Mouse (Mus musculus): Measurements from ENCODE around the gene Tcea2. TPM values are rescaled to one million over a fixed set of nuclear protein-coding genes. Genes with fewer than 3 reads are reported as not detected.

Tcea2 gene
- polyA plus RNA-seq, 1 experiment from 2014 or later: 2.7 TPM

GRCm38 (mm10) chr2:181675454-181675853 is 4.7 kb upstream of the Tcea2 start:
- Histone ChIP-seq H3K9me3 (replicated peaks) (no peaks in the 10 kb centered on the region), H3K4me2 (peak overlapping the region; percentile 53), H3K27me3 (peaks cover 57% of the 10 kb centered on the region), H3K36me3 (replicated peaks) (no peaks in the 10 kb centered on the region), H3K9ac (no peak overlapping the region), H3K4me1 (replicated peaks) (peaks cover 31% of the 10 kb centered on the region), H3K27ac (replicated peaks) (no peak overlapping the region), H3K4me3 (replicated peaks) (0 out of 2 replicates have a peak overlapping the region, but pooled peaks have one; percentile 14)
- under 1% methylated on average over 14 of the region's 14 CpGs for WGBS (ENCODE audit: insufficient replicate concordance)
- ATAC-seq (ENCODE audit: insufficient read depth): 0 out of 2 replicates have a peak, but pooled peaks have one; percentile 3

- Histone ChIP-seq H3K4me3 (replicated peaks) (no peak overlapping the region), H3K9me3 (replicated peaks) (no peaks in the 10 kb centered on the region), H3K36me3 (replicated peaks) (no peaks in the 10 kb centered on the region), H3K9ac (no peak overlapping the region), H3K4me2 (no peak overlapping the region), H3K27ac (replicated peaks) (no peak overlapping the region), H3K4me1 (replicated peaks) (peaks cover 34% of the 10 kb centered on the region), H3K27me3 (peaks cover 57% of the 10 kb centered on the region)
- 25% methylated on average over 2 of the region's 2 CpGs for WGBS (ENCODE audit: insufficient replicate concordance)
- no peak for ATAC-seq (ENCODE audit: insufficient read depth)
Observed at GRCm38 (mm10) chr2:181676424-181676823, 3.7 kb upstream of the Tcea2 start.

- WGBS (ENCODE audit: insufficient replicate concordance): 47% methylated on average over 5 of the region's 5 CpGs
- H3K27ac ChIP-seq (replicated peaks): no peak overlapping the region
- H3K9ac ChIP-seq: no peak overlapping the region
Observed at GRCm38 (mm10) chr2:181677096-181677754, 2.9 kb upstream of the Tcea2 start.

GRCm38 (mm10) chr2:181677755-181678098 is 2.4 kb upstream of the Tcea2 start:
- H3K27ac ChIP-seq (replicated peaks): no peak overlapping the region
- H3K27me3 ChIP-seq: peaks cover 45% of the 10 kb centered on the region
- H3K36me3 ChIP-seq (replicated peaks): no peaks in the 10 kb centered on the region
- WGBS (ENCODE audit: insufficient replicate concordance): 31% methylated on average over 3 of the region's 3 CpGs
- H3K4me1 ChIP-seq (replicated peaks): peaks cover 33% of the 10 kb centered on the region
- no peak overlapping the region for H3K4me3 ChIP-seq (replicated peaks)
- ATAC-seq (ENCODE audit: insufficient read depth): no peak
- H3K4me2 ChIP-seq: no peak overlapping the region
- H3K9ac ChIP-seq: no peak overlapping the region
- no peaks in the 10 kb centered on the region for H3K9me3 ChIP-seq (replicated peaks)

More at GRCm38 (mm10) chr2:181677096-181677754, 2.9 kb upstream of the Tcea2 start:
- Histone ChIP-seq H3K4me2 (no peak overlapping the region), H3K4me1 (replicated peaks) (peaks cover 33% of the 10 kb centered on the region), H3K27me3 (peaks cover 50% of the 10 kb centered on the region), H3K36me3 (replicated peaks) (no peaks in the 10 kb centered on the region), H3K9me3 (replicated peaks) (no peaks in the 10 kb centered on the region), H3K4me3 (replicated peaks) (no peak overlapping the region)
- ATAC-seq (ENCODE audit: insufficient read depth): no peak

GRCm38 (mm10) chr2:181678780-181679179 is 1.3 kb upstream of the Tcea2 start:
- Histone ChIP-seq H3K4me2 (no peak overlapping the region; the same call in 1 of the 2 replicates), H3K9me3 (replicated peaks) (no peaks in the 10 kb centered on the region), H3K4me3 (replicated peaks) (no peak overlapping the region), H3K4me1 (replicated peaks) (peaks cover 33% of the 10 kb centered on the region), H3K36me3 (replicated peaks) (no peaks in the 10 kb centered on the region), H3K9ac (no peak overlapping the region), H3K27ac (replicated peaks) (no peak overlapping the region), H3K27me3 (peaks cover 34% of the 10 kb centered on the region)
- peak; percentile 53 for ATAC-seq (ENCODE audit: insufficient read depth)
- 59% methylated on average over 1 of the region's 1 CpGs for WGBS (ENCODE audit: insufficient replicate concordance)

- Histone ChIP-seq H3K9ac (peak overlapping the region; percentile 54), H3K4me3 (replicated peaks) (peak overlapping the region; percentile 60), H3K4me1 (replicated peaks) (peaks cover 26% of the 10 kb centered on the region), H3K27ac (replicated peaks) (no peak overlapping the region), H3K4me2 (peak overlapping the region; percentile 81), H3K27me3 (peaks cover 15% of the 10 kb centered on the region), H3K36me3 (replicated peaks) (no peaks in the 10 kb centered on the region; the same call in 1 of the 2 replicates), H3K9me3 (replicated peaks) (no peaks in the 10 kb centered on the region)
- ATAC-seq (ENCODE audit: insufficient read depth): no peak
- 14% methylated on average over 7 of the region's 7 CpGs for WGBS (ENCODE audit: insufficient replicate concordance)
Observed at GRCm38 (mm10) chr2:181680716-181681117, 607 bp downstream of the Tcea2 start.

- no peak for ATAC-seq (ENCODE audit: insufficient read depth)
- H3K9me3 ChIP-seq (replicated peaks): no peaks in the 10 kb centered on the region
- no peaks in the 10 kb centered on the region; the same call in 1 of the 2 replicates for H3K36me3 ChIP-seq (replicated peaks)
- no peak overlapping the region for H3K9ac ChIP-seq
- no peak overlapping the region for H3K4me2 ChIP-seq
- H3K4me3 ChIP-seq (replicated peaks): no peak overlapping the region
- no peak overlapping the region for H3K27ac ChIP-seq (replicated peaks)
- 29% methylated on average over 1 of the region's 1 CpGs for WGBS (ENCODE audit: insufficient replicate concordance)
- H3K27me3 ChIP-seq: peaks cover 14% of the 10 kb centered on the region
- peaks cover 25% of the 10 kb centered on the region for H3K4me1 ChIP-seq (replicated peaks)
Observed at GRCm38 (mm10) chr2:181681978-181682377, 1.9 kb downstream of the Tcea2 start.

GRCm38 (mm10) chr2:181683381-181683780 is 3.3 kb downstream of the Tcea2 start:
- no peak for ATAC-seq (ENCODE audit: insufficient read depth)
- Histone ChIP-seq H3K9me3 (replicated peaks) (no peaks in the 10 kb centered on the region), H3K27me3 (peaks cover 14% of the 10 kb centered on the region), H3K4me3 (replicated peaks) (no peak overlapping the region), H3K4me2 (no peak overlapping the region), H3K4me1 (replicated peaks) (peaks cover 25% of the 10 kb centered on the region), H3K9ac (no peak overlapping the region), H3K36me3 (replicated peaks) (no peaks in the 10 kb centered on the region; the same call in 1 of the 2 replicates), H3K27ac (replicated peaks) (no peak overlapping the region)
- 64% methylated on average over 4 of the region's 4 CpGs for WGBS (ENCODE audit: insufficient replicate concordance)

GRCm38 (mm10) chr2:181684713-181685112 is 4.6 kb downstream of the Tcea2 start:
- Histone ChIP-seq H3K4me3 (replicated peaks) (no peak overlapping the region), H3K9me3 (replicated peaks) (no peaks in the 10 kb centered on the region), H3K9ac (no peak overlapping the region), H3K27me3 (peaks cover 14% of the 10 kb centered on the region), H3K4me2 (no peak overlapping the region), H3K36me3 (replicated peaks) (peaks cover 4% of the 10 kb centered on the region; the same call in 1 of the 2 replicates), H3K27ac (replicated peaks) (no peak overlapping the region), H3K4me1 (replicated peaks) (peaks cover 17% of the 10 kb centered on the region)
- 21% methylated on average over 1 of the region's 1 CpGs for WGBS (ENCODE audit: insufficient replicate concordance)
- ATAC-seq (ENCODE audit: insufficient read depth): no peak

- H3K27me3 ChIP-seq: peaks cover 8% of the 10 kb centered on the region
- peaks cover 4% of the 10 kb centered on the region; the same call in 1 of the 2 replicates for H3K36me3 ChIP-seq (replicated peaks)
- ATAC-seq (ENCODE audit: insufficient read depth): no peak
- 67% methylated on average over 4 of the region's 4 CpGs for WGBS (ENCODE audit: insufficient replicate concordance)
- H3K27ac ChIP-seq (replicated peaks): no peak overlapping the region
- no peaks in the 10 kb centered on the region for H3K9me3 ChIP-seq (replicated peaks)
- peaks cover 7% of the 10 kb centered on the region for H3K4me1 ChIP-seq (replicated peaks)
- no peak overlapping the region for H3K4me3 ChIP-seq (replicated peaks)
- H3K4me2 ChIP-seq: no peak overlapping the region
- H3K9ac ChIP-seq: no peak overlapping the region
Observed at GRCm38 (mm10) chr2:181685686-181686085, 5.6 kb downstream of the Tcea2 start.

GRCm38 (mm10) chr2:181687586-181687985 is 7.5 kb downstream of the Tcea2 start:
- no peak overlapping the region for H3K4me3 ChIP-seq (replicated peaks)
- peaks cover 4% of the 10 kb centered on the region; the same call in 1 of the 2 replicates for H3K36me3 ChIP-seq (replicated peaks)
- no peaks in the 10 kb centered on the region for H3K9me3 ChIP-seq (replicated peaks)
- no peak for ATAC-seq (ENCODE audit: insufficient read depth)
- WGBS (ENCODE audit: insufficient replicate concordance): 71% methylated on average over 8 of the region's 8 CpGs
- H3K4me2 ChIP-seq: no peak overlapping the region
- H3K27me3 ChIP-seq: peaks cover 2% of the 10 kb centered on the region
- H3K9ac ChIP-seq: no peak overlapping the region
- H3K27ac ChIP-seq (replicated peaks): no peak overlapping the region
- no peaks in the 10 kb centered on the region; the same call in 1 of the 2 replicates for H3K4me1 ChIP-seq (replicated peaks)

Data from liver, embryonic 15.5 days (tissue).